Mouse (Mus musculus): ENCODE data around the gene Zbtb21. TPM values are rescaled to one million over a fixed set of nuclear protein-coding genes. Genes with fewer than 3 reads are reported as not detected.

Zbtb21 gene
- polyA plus RNA-seq, 1 experiment from 2014 or later, result 10.0 TPM

Other genes with a start within 250 kb of the Zbtb21 start
- gene Ripk4, start 198.8 kb downstream of the Zbtb21 start, polyA plus RNA-seq (2014; fragmentation: Nextera tagmentation; extraction: Ambion mirVana), result 3.2 and 3.5 TPM in 2 replicates
- 8.2 and 8.3 TPM in 2 replicates for gene Prdm15, start 110.8 kb downstream of the Zbtb21 start, polyA plus RNA-seq (2014; fragmentation: Nextera tagmentation; extraction: Ambion mirVana)
- 12.1 and 12.5 TPM in 2 replicates for gene C2cd2, start within 50 bp of the Zbtb21 start, polyA plus RNA-seq (2014; fragmentation: Nextera tagmentation; extraction: Ambion mirVana)
- 21.3 and 32.1 TPM in 2 replicates for gene B230307C23Rik, start 34.7 kb upstream of the Zbtb21 start, polyA plus RNA-seq (2014; fragmentation: Nextera tagmentation; extraction: Ambion mirVana)
- 27.1 and 29.9 TPM in 2 replicates for gene A630089N07Rik, start 119.8 kb upstream of the Zbtb21 start, polyA plus RNA-seq (2014; fragmentation: Nextera tagmentation; extraction: Ambion mirVana)

All from liver, embryonic 11.5 days (tissue).